Mouse (Mus musculus) CH12.LX (cell line): Measurements from ENCODE around the gene Kctd15. TPM values are rescaled to one million over a fixed set of nuclear protein-coding genes. Genes with fewer than 3 reads are reported as not detected.

Experiments used
- DNase-seq: peaks from one replicate; pipeline ENCODE4 v3.0.0-alpha.2; 2013; ENCODE audit errors: extremely low read depth
- H3K27ac ChIP-seq: 2 replicates; pipeline ENCODE4 v1.5.1; 2012; ENCODE audit warnings: low read depth, mild to moderate bottlenecking, control low read depth, moderate library complexity; ENCODE audit not compliant: insufficient read depth
- H3K27me3 ChIP-seq: replicated peaks from 2 replicates; pipeline ENCODE3; 2012; ENCODE audit warnings: inconsistent platforms
- H3K36me3 ChIP-seq, 2 experiments: replicated peaks in 1 of 2; 2 replicates each; pipeline versions ENCODE3 to v1.6.1; 2012; ENCODE audit warnings: inconsistent platforms in 1 of 2, low read length in 1 of 2, mild to moderate bottlenecking in 1 of 2, mixed read lengths in 1 of 2, moderate library complexity in 1 of 2; ENCODE audit not compliant: control insufficient read depth in 1 of 2, insufficient read depth in 1 of 2
- H3K4me1 ChIP-seq, 2 experiments: 2 replicates each; pipeline ENCODE4 v1.6.1; 2012; ENCODE audit warnings: inconsistent platforms in 1 of 2, moderate library complexity in 1 of 2; ENCODE audit not compliant: insufficient read depth in 2 of 2, control insufficient read depth in 1 of 2
- H3K4me2 ChIP-seq: 2 replicates; pipeline ENCODE4 v1.6.1; 2012; ENCODE audit warnings: low read depth, mild to moderate bottlenecking, control low read depth; ENCODE audit not compliant: poor library complexity, insufficient read depth, severe bottlenecking
- H3K4me3 ChIP-seq, 3 experiments: fragments of 150-350 bp in 1 of 3; sonication (generic) in 1 of 3; replicated peaks in 1 of 3; 2 replicates each; pipeline versions ENCODE3 to v1.5.1; 2011 to 2012; ENCODE audit warnings: low read depth in 2 of 3, low read length in 2 of 3, mild to moderate bottlenecking in 2 of 3, moderate library complexity in 2 of 3, control low read depth in 1 of 3, improper control_type of control experiment in 1 of 3, inconsistent platforms in 1 of 3, mixed read lengths in 1 of 3; ENCODE audit not compliant: poor library complexity in 1 of 3
- H3K79me2 ChIP-seq: replicated peaks from 2 replicates; pipeline ENCODE4 v1.6.1; 2012; ENCODE audit warnings: mild to moderate bottlenecking, moderate library complexity; ENCODE audit not compliant: control insufficient read depth, poor library complexity, insufficient read depth, severe bottlenecking; ENCODE audit errors: extremely low read depth
- H3K9ac ChIP-seq: 2 replicates; pipeline ENCODE4 v1.6.1; 2012; ENCODE audit warnings: low read depth, mild to moderate bottlenecking, control low read depth, moderate library complexity; ENCODE audit not compliant: insufficient read depth
- H3K9me3 ChIP-seq: replicated peaks from 2 replicates; pipeline ENCODE3; 2012; ENCODE audit warnings: low read length, inconsistent platforms, mixed read lengths
- CHD1 ChIP-seq: IDR thresholded peaks from 2 replicates; pipeline ENCODE4 v1.6.1; 2012; ENCODE audit warnings: low read depth, low read length, improper control_type of control experiment, inconsistent platforms
- CHD2 ChIP-seq: IDR thresholded peaks from 2 replicates; pipeline ENCODE4 v1.6.1; 2011; ENCODE audit warnings: low read length, improper control_type of control experiment
- CTCF ChIP-seq, 2 experiments: IDR thresholded peaks in 1 of 2; conservative IDR thresholded peaks in 1 of 2; 2 replicates each; pipeline ENCODE4 v1.5.1; 2011 to 2012; ENCODE audit warnings: low read depth in 2 of 2, low read length in 2 of 2, improper control_type of control experiment in 1 of 2, inconsistent platforms in 1 of 2, mild to moderate bottlenecking in 1 of 2, moderate library complexity in 1 of 2
- ELF1 ChIP-seq: IDR thresholded peaks from 2 replicates; pipeline ENCODE4 v1.6.1; 2014; ENCODE audit warnings: low read depth, mild to moderate bottlenecking, inconsistent platforms, low read length, improper control_type of control experiment
- JUN ChIP-seq: IDR thresholded peaks from 2 replicates; pipeline ENCODE4 v1.6.1; 2011; ENCODE audit warnings: low read depth, mild to moderate bottlenecking, low read length, improper control_type of control experiment, moderate library complexity; ENCODE audit not compliant: insufficient read depth
- MEF2A ChIP-seq: IDR thresholded peaks from 2 replicates; pipeline ENCODE4 v1.6.1; 2014; ENCODE audit warnings: low read depth, mild to moderate bottlenecking, inconsistent platforms, low read length, improper control_type of control experiment, borderline replicate concordance
- MYC ChIP-seq: IDR thresholded peaks from 2 replicates; pipeline ENCODE4 v1.6.1; 2011; ENCODE audit warnings: low read depth, mild to moderate bottlenecking, improper control_type of control experiment, low read length
- PAX5 ChIP-seq: IDR thresholded peaks from 2 replicates; pipeline ENCODE4 v1.6.1; 2012; ENCODE audit warnings: low read length, inconsistent platforms, mixed read lengths
- POLR2A ChIP-seq: IDR thresholded peaks from 2 replicates; pipeline ENCODE4 v1.6.1; 2011; ENCODE audit warnings: low read depth, mild to moderate bottlenecking, improper control_type of control experiment, low read length
- RAD21 ChIP-seq: IDR thresholded peaks from 2 replicates; pipeline ENCODE4 v1.6.1; 2011; ENCODE audit warnings: low read depth, mild to moderate bottlenecking, low read length, improper control_type of control experiment, moderate library complexity
- RCOR1 ChIP-seq: conservative IDR thresholded peaks from 2 replicates; pipeline ENCODE4 v1.6.1; 2012; ENCODE audit warnings: low read depth, mild to moderate bottlenecking, inconsistent platforms, low read length, improper control_type of control experiment
- SMC3 ChIP-seq: IDR thresholded peaks from 2 replicates; pipeline ENCODE4 v1.6.1; 2011; ENCODE audit warnings: low read depth, low read length, improper control_type of control experiment
- USF1 ChIP-seq: IDR thresholded peaks from 2 replicates; pipeline ENCODE4 v1.6.1; 2014; ENCODE audit warnings: low read depth, mild to moderate bottlenecking, inconsistent platforms, low read length, improper control_type of control experiment
- ZC3H11A ChIP-seq: IDR thresholded peaks from 2 replicates; pipeline ENCODE4 v1.6.1; 2012; ENCODE audit warnings: low read depth, mild to moderate bottlenecking, inconsistent platforms, low read length, improper control_type of control experiment
- dilution Hi-C: fragments of 300-500 bp; cut with MboI; formaldehyde crosslinking; loops from 2 replicates; pipeline ENCODE4 v1.14.3; 2020; ENCODE audit warnings: low sequenced_read_pairs; ENCODE audit not compliant: extremely low pct_unique_long_range_greater_than_20kb, extremely low pct_ligation_motif_present
- in situ Hi-C: fragments of 300-500 bp; cut with MboI; formaldehyde crosslinking; loops from 3 replicates; pipeline ENCODE4 v1.14.3; 2019; ENCODE audit warnings: low sequenced_read_pairs, low pct_ligation_motif_present, low pct_unique_long_range_greater_than_20kb, mixed read lengths
- polyA plus RNA-seq: library from polyadenylated mRNA; unstranded; fragments of >175 nt; gene quantifications from 2 replicates; pipeline ENCODE4 v1.2.1, GENCODE M21; 2012; ENCODE audit warnings: low read depth; ENCODE audit not compliant: insufficient read length
- total RNA-seq, 2 experiments: library from RNA; depleted of rRNA; stranded (reverse); fragments of 300-350 nt in 1 of 2; fragments of >200 nt in 1 of 2; gene quantifications; 2 replicates each; pipeline ENCODE4 v1.2.3; 2012 to 2014

The Kctd15 gene
- total and polyA plus RNA-seq, 3 experiments, result 21.6 to 39.0 (median 24.0) TPM

GRCm38 (mm10) chr7:34679886-34680285, 23.4 kb upstream of the Kctd15 start:
- H3K36me3 ChIP-seq, result no peaks in the 10 kb centered on the region
- no peak overlapping the region for H3K4me2 ChIP-seq
- no peaks in the 10 kb centered on the region for H3K79me2 ChIP-seq
- dilution Hi-C loops, result no loop called here
- no peak for DNase-seq
- no peak overlapping the region for H3K9ac ChIP-seq
- no peaks in the 10 kb centered on the region for H3K4me1 ChIP-seq
- no peak for TF ChIP-seq RCOR1
- no peak for TF ChIP-seq MEF2A
- no peak for TF ChIP-seq CHD1
- TF ChIP-seq POLR2A, result no peak
- TF ChIP-seq MYC, result no peak
- TF ChIP-seq ELF1, result no peak
- no peak for TF ChIP-seq JUN
- no peak for TF ChIP-seq ZC3H11A
- no peak for TF ChIP-seq PAX5
- in situ Hi-C loops, result loop anchor here (5.0 to 10.0 kb wide), 2 partner anchors 335 to 492 kb away; no protein-coding TSS in a partner anchor
- H3K27ac ChIP-seq, result no peak overlapping the region
- H3K9me3 ChIP-seq, result no peaks in the 10 kb centered on the region
- H3K27me3 ChIP-seq, result peaks cover 28% of the 10 kb centered on the region
- no peak overlapping the region for H3K4me3 ChIP-seq

- H3K27me3 ChIP-seq, result peaks cover 21% of the 10 kb centered on the region
- H3K9ac ChIP-seq, result no peak overlapping the region
- no peaks in the 10 kb centered on the region for H3K79me2 ChIP-seq
- no peak overlapping the region for H3K4me2 ChIP-seq
- no peaks in the 10 kb centered on the region for H3K36me3 ChIP-seq
- TF ChIP-seq RAD21 (peak; percentile 89), CHD2 (no peak), ZC3H11A (peak; percentile 35; the same call in 1 of the 2 replicates), USF1 (no peak), SMC3 (peak; percentile 88), CTCF (conservative IDR thresholded peaks at IDR 0.05 in 1 of 2, IDR thresholded peaks at IDR 0.05 in 1 of 2; ENCODE audit: low read depth in 2 of 2, low read length in 2 of 2) (peak; percentile 48 to 89)
- dilution Hi-C loops, result no loop called here
- H3K4me3 ChIP-seq, result no peak overlapping the region
- peak; percentile 67 for DNase-seq
- in situ Hi-C loops, result loop anchor here (5.0 kb wide), 1 partner anchor 496 kb away; no protein-coding TSS in a partner anchor
- H3K27ac ChIP-seq, result no peak overlapping the region
- no peaks in the 10 kb centered on the region for H3K9me3 ChIP-seq
- no peaks in the 10 kb centered on the region for H3K4me1 ChIP-seq
Observed at GRCm38 (mm10) chr7:34675831-34676514, 19.4 kb upstream of the Kctd15 start.
